10 mouse cellular contexts compared by ENCODE assay signal in genomic region chr13:98124113-98124745, GRCm38 (mm10).
DNase-seq lines count a peak whose midpoint lies in the region; ATAC-seq lines count a peak whose summit lies in the region.
"Had no signal": no experiment of that assay in that cellular context is flagged by ENCODE, and none has a peak within 500 bp of the region (broad histone marks: within the 10 kb centered on the region; RNA-seq: fewer than 3 reads in every experiment).

No protein-coding gene starts in this region.

- no peak overlapping the region for H3K27ac ChIP-seq in lung, embryonic 16.5 days (ENCODE audit: low read length)
- no peak overlapping the region for H3K27ac ChIP-seq in liver, embryonic 13.5 days
- peak overlapping the region; percentile 63; the same call in 1 of the 2 replicates for H3K27ac ChIP-seq in stomach, embryonic 16.5 days (ENCODE audit: low read length)
- H3K27ac ChIP-seq: neural tube, embryonic 13.5 days had no signal

- H3K4me1 ChIP-seq in lung, embryonic 16.5 days (replicated peaks; ENCODE audit: control insufficient read depth, insufficient read depth, low read length) = peaks cover 25% of the 10 kb centered on the region
- peaks cover 12% of the 10 kb centered on the region for H3K4me1 ChIP-seq in liver, embryonic 13.5 days (replicated peaks)
- peaks cover 27% of the 10 kb centered on the region for H3K4me1 ChIP-seq in stomach, embryonic 16.5 days (ENCODE audit: control insufficient read depth, insufficient read depth, low read length)
- H3K4me1 ChIP-seq: neural tube, embryonic 13.5 days had no signal

- H3K4me2 ChIP-seq in lung, embryonic 16.5 days (ENCODE audit: low read depth, low read length) = peak overlapping the region; percentile 16
- peak overlapping the region; percentile 32 for H3K4me2 ChIP-seq in liver, embryonic 13.5 days
- H3K4me2 ChIP-seq in stomach, embryonic 16.5 days (ENCODE audit: low read depth, low read length) = no peak overlapping the region
- H3K4me2 ChIP-seq: neural tube, embryonic 13.5 days had no signal

- H3K27me3 ChIP-seq in lung, embryonic 16.5 days (ENCODE audit: control insufficient read depth, insufficient read depth, low read depth, low read length) = no peaks in the 10 kb centered on the region
- H3K27me3 ChIP-seq in liver, embryonic 13.5 days = peaks cover 4% of the 10 kb centered on the region
- H3K27me3 ChIP-seq in stomach, embryonic 16.5 days (ENCODE audit: control insufficient read depth, insufficient read depth, low read length) = no peaks in the 10 kb centered on the region
- H3K27me3 ChIP-seq: neural tube, embryonic 13.5 days had no signal

- 31% methylated on average over 14 of the region's 14 CpGs for whole genome bisulfite sequencing in lung, embryonic 16.5 days
- 12% methylated on average over 14 of the region's 14 CpGs for WGBS in liver, embryonic 13.5 days (ENCODE audit: insufficient replicate concordance)
- 46% methylated on average over 14 of the region's 14 CpGs for whole genome bisulfite sequencing in stomach, embryonic 16.5 days

- no peak for DNase-seq in lung, postnatal 14 days
- DNase-seq in c-Kit-positive CD71-positive TER-119-negative erythroid progenitor cells, embryonic 14.5 days (ENCODE audit: low read depth) = peak; percentile 40
- DNase-seq in liver, embryonic 13.5 days = peak; percentile 18
- no peak for DNase-seq in kidney, postnatal 4 days
- no peak for DNase-seq in spleen, postnatal 14 days (ENCODE audit: low spot score in 2 of 2)
- DNase-seq in ovary, adult 18-20 months (ENCODE audit: low spot score) = no peak
- DNase-seq: lung, adult 18-20 months had no signal

- no peak overlapping the region for H3K4me3 ChIP-seq in lung, embryonic 16.5 days (ENCODE audit: low read length)
- H3K4me3 ChIP-seq in liver, embryonic 13.5 days (replicated peaks) = no peak overlapping the region
- H3K4me3 ChIP-seq in stomach, embryonic 16.5 days (replicated peaks; ENCODE audit: low read length) = no peak overlapping the region
- H3K4me3 ChIP-seq: neural tube, embryonic 13.5 days had no signal

- no peak overlapping the region for H3K9ac ChIP-seq in lung, embryonic 16.5 days (ENCODE audit: low read length)
- H3K9ac ChIP-seq in liver, embryonic 13.5 days = no peak overlapping the region
- no peak overlapping the region for H3K9ac ChIP-seq in stomach, embryonic 16.5 days (ENCODE audit: low read length)
- H3K9ac ChIP-seq: neural tube, embryonic 13.5 days had no signal

- H3K36me3 ChIP-seq in lung, embryonic 16.5 days (ENCODE audit: control insufficient read depth, insufficient read depth, low read length) = no peaks in the 10 kb centered on the region
- H3K36me3 ChIP-seq in liver, embryonic 13.5 days = no peaks in the 10 kb centered on the region
- H3K36me3 ChIP-seq in stomach, embryonic 16.5 days (ENCODE audit: control insufficient read depth, insufficient read depth, low read length) = no peaks in the 10 kb centered on the region
- H3K36me3 ChIP-seq: neural tube, embryonic 13.5 days had no signal

- ATAC-seq in lung, embryonic 16.5 days (ENCODE audit: low read depth) = peak; percentile 44
- ATAC-seq in liver, embryonic 13.5 days (ENCODE audit: low read depth) = peak; percentile 78
- peak; percentile 42; the same call in 1 of the 2 replicates for ATAC-seq in stomach, embryonic 16.5 days (ENCODE audit: insufficient read depth, low FRiP score)

- no peaks in the 10 kb centered on the region for H3K9me3 ChIP-seq in lung, embryonic 16.5 days (ENCODE audit: control insufficient read depth, low read length)
- H3K9me3 ChIP-seq in liver, embryonic 13.5 days (replicated peaks) = no peaks in the 10 kb centered on the region
- no peaks in the 10 kb centered on the region for H3K9me3 ChIP-seq in stomach, embryonic 16.5 days (replicated peaks; ENCODE audit: control insufficient read depth, low read length)

Comparison
In these comparisons a context has a peak if more than half of its experiments do, and no peak if none do; other contexts are left out.
1. DNase-seq: peak in c-Kit-positive CD71-positive TER-119-negative erythroid progenitor cells, embryonic 14.5 days (single experiment) and liver, embryonic 13.5 days (single experiment); none in lung, postnatal 14 days (single experiment), kidney, postnatal 4 days (0 of 2), spleen, postnatal 14 days (0 of 2) and ovary, adult 18-20 months (single experiment).
2. Peak in every context shown above with its lines, with median percentiles within 50 percentile points of each other: ATAC-seq.